Mouse (Mus musculus): Measurements from ENCODE around the gene Rhobtb3.

DNA sequence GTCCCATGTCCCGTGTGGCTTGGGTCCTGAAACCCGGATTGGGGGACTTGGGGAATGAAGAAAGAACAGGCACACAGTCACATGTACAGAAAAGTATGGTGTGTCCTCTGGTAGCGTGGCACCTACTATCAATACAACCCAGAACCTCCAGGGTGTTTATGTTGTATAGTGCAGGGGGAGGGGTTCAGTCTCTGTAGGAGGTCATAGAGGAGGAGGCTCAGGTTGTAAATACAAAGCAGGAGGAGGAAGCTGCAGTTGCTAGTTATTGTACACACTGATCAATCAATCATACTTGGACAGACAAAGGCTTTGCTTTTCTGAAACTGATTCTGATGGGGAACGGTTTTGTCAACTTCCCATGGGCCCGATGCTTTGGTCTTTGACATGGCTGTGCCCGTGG lies 112.0 kb downstream of the Rhobtb3 start:
- TF ChIP-seq POLR2A (IDR thresholded peaks at IDR 0.05; ENCODE audit: borderline replicate concordance, control insufficient read depth, low read depth, low read length), result no peak
- no peak for TF ChIP-seq CTCF (IDR thresholded peaks at IDR 0.05; ENCODE audit: control insufficient read depth, insufficient read depth, low read length)
